Mouse (Mus musculus): Measurements from ENCODE around the gene Gm10324. TPM values are rescaled to one million over a fixed set of nuclear protein-coding genes. Genes with fewer than 3 reads are reported as not detected.
"Not testable (repeated sequence)": the region's sequence is repeated elsewhere in the genome, so short reads cannot be mapped to it uniquely, and the experiment has no call there.

Gm10324 gene
- not detected for total RNA-seq (2021)
- not detected in 2 replicates for polyA plus RNA-seq (2012; rRNA removed)
- long read RNA-seq = 0 reads

GRCm38 (mm10) chr13:66119247-66119646 lies at the start of gene Gm10324:
Gene Gm10324, plus strand, starts transcription at chr13:66119547.
- no CpG with 5 or more reads among the region's 2 CpGs for WGBS
- not testable (repeated sequence) for H3K36me3 ChIP-seq (ENCODE audit: control insufficient read depth, insufficient read depth, low read length)

More at GRCm38 (mm10) chr13:66119247-66119646, at the start of gene Gm10324:
- H3K27ac ChIP-seq; H3K4me1 ChIP-seq (ENCODE audit: control insufficient read depth, insufficient read depth, low read length); H3K79me2 ChIP-seq (replicated peaks; ENCODE audit: control insufficient read depth, insufficient read depth, low read length); DNase-seq; intact Hi-C loops (cut with DNase I); H3K27me3 ChIP-seq (ENCODE audit: control insufficient read depth, insufficient read depth, low read length); H3K4me3 ChIP-seq; H3K9ac ChIP-seq (ENCODE audit: low read depth, low read length): not testable (repeated sequence)

Other genes starting within 250 kb of the Gm10324 start
- gene Gm10772, start 108.0 kb downstream of the Gm10324 start, total RNA-seq (2021) = not detected
- gene Gm10772, start 108.0 kb downstream of the Gm10324 start, polyA plus RNA-seq (2012; rRNA removed) = not detected in 2 replicates